ENCODE assay signal across 35 mouse cellular contexts in the genomic region with DNA sequence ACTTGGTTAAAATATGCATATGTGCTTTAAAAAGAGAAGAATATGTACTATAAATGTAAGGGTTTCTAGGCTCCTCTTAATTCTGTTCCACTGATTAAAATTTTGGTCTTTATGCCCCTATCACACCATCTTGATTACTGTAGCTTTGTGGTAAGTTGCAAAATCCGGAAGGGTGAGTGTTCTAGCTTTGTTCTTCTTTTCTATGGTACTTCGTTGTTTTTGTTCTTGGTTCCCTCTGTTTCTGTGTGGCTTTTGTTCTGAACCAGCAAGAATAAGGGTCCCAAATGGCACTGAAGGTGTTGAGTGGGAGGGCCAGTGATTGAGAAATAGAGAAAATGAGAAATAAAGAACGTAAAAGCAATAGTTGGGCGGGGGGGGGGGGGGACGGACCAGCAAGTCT. TPM values are rescaled to one million over a fixed set of nuclear protein-coding genes. Genes with fewer than 3 reads are reported as not detected.
DNase-seq lines count a peak whose midpoint lies in the region; ATAC-seq and TF ChIP-seq lines count a peak whose summit lies in the region.
"Had no signal": no experiment of that assay in that cellular context is flagged by ENCODE, and none has a peak within 500 bp of the region (broad histone marks: within the 10 kb centered on the region; RNA-seq: fewer than 3 reads in every experiment).

No protein-coding gene starts in this region.

- H3K4me2 ChIP-seq in lung, postnatal 0 days (replicated peaks; ENCODE audit: low read depth, low read length) = no peak overlapping the region
- no peak overlapping the region for H3K4me2 ChIP-seq in neural tube, embryonic 15.5 days
- H3K4me2 ChIP-seq: embryonic facial prominence, embryonic 13.5 days; forebrain, embryonic 12.5 days; forebrain, embryonic 15.5 days; heart, embryonic 12.5 days; heart, embryonic 15.5 days; hindbrain, embryonic 13.5 days had no signal

- no peak overlapping the region for H3K9ac ChIP-seq in lung, postnatal 0 days (replicated peaks; ENCODE audit: low read depth)
- H3K9ac ChIP-seq in neural tube, embryonic 15.5 days (replicated peaks) = no peak overlapping the region
- H3K9ac ChIP-seq in heart, adult 2 months (ENCODE audit: low read depth, low read length) = no peak overlapping the region
- H3K9ac ChIP-seq: embryonic facial prominence, embryonic 13.5 days; forebrain, embryonic 12.5 days; forebrain, embryonic 15.5 days; heart, embryonic 12.5 days; heart, embryonic 15.5 days; hindbrain, embryonic 13.5 days had no signal

- no peak for TF ChIP-seq POLR2A in heart, adult 2 months (IDR thresholded peaks at IDR 0.05; ENCODE audit: insufficient read depth, low read depth, low read length)

- no peaks in the 10 kb centered on the region for H3K36me3 ChIP-seq in lung, postnatal 0 days (ENCODE audit: insufficient read depth, low read length)
- no peaks in the 10 kb centered on the region for H3K36me3 ChIP-seq in neural tube, embryonic 15.5 days
- H3K36me3 ChIP-seq in heart, adult 2 months (ENCODE audit: control insufficient read depth, insufficient read depth, low read length) = no peaks in the 10 kb centered on the region
- H3K36me3 ChIP-seq: embryonic facial prominence, embryonic 10.5 days; embryonic facial prominence, embryonic 13.5 days; forebrain, embryonic 12.5 days; forebrain, embryonic 15.5 days; heart, embryonic 12.5 days; heart, embryonic 15.5 days; hindbrain, embryonic 10.5 days; hindbrain, embryonic 13.5 days had no signal

- H3K27me3 ChIP-seq in lung, postnatal 0 days (replicated peaks; ENCODE audit: insufficient read depth, low read length) = no peaks in the 10 kb centered on the region
- H3K27me3 ChIP-seq in neural tube, embryonic 15.5 days (replicated peaks) = no peaks in the 10 kb centered on the region
- no peaks in the 10 kb centered on the region for H3K27me3 ChIP-seq in heart, adult 2 months (ENCODE audit: control insufficient read depth, insufficient read depth, low read length)
- H3K27me3 ChIP-seq: embryonic facial prominence, embryonic 13.5 days; forebrain, embryonic 12.5 days; forebrain, embryonic 15.5 days; heart, embryonic 12.5 days; heart, embryonic 15.5 days; hindbrain, embryonic 13.5 days had no signal

- H3K9me3 ChIP-seq in lung, postnatal 0 days (ENCODE audit: low read length) = no peaks in the 10 kb centered on the region
- no peaks in the 10 kb centered on the region for H3K9me3 ChIP-seq in neural tube, embryonic 15.5 days (replicated peaks)
- H3K9me3 ChIP-seq: embryonic facial prominence, embryonic 10.5 days; embryonic facial prominence, embryonic 13.5 days; forebrain, embryonic 12.5 days; forebrain, embryonic 15.5 days; heart, embryonic 12.5 days; heart, embryonic 15.5 days; hindbrain, embryonic 10.5 days; hindbrain, embryonic 13.5 days had no signal

- no peaks in the 10 kb centered on the region for H3K4me1 ChIP-seq in lung, postnatal 0 days (ENCODE audit: insufficient read depth, low read depth, low read length)
- no peaks in the 10 kb centered on the region for H3K4me1 ChIP-seq in neural tube, embryonic 15.5 days
- H3K4me1 ChIP-seq in heart, adult 2 months (ENCODE audit: control insufficient read depth, insufficient read depth, low read length) = peaks cover 3% of the 10 kb centered on the region
- H3K4me1 ChIP-seq: embryonic facial prominence, embryonic 10.5 days; embryonic facial prominence, embryonic 13.5 days; forebrain, embryonic 12.5 days; forebrain, embryonic 15.5 days; heart, embryonic 12.5 days; heart, embryonic 15.5 days; hindbrain, embryonic 10.5 days; hindbrain, embryonic 13.5 days had no signal

- TF ChIP-seq CTCF in lung, postnatal 0 days (IDR thresholded peaks at IDR 0.05) = no peak
- TF ChIP-seq CTCF in heart, adult 2 months (IDR thresholded peaks at IDR 0.05) = no peak

- no peak for ATAC-seq in lung, postnatal 0 days
- ATAC-seq in common myeloid progenitor, adult 5-6 weeks (replicated peaks; ENCODE audit: low read depth, poor library complexity, severe bottlenecking) = peak; percentile 71
- peak; percentile 73 for ATAC-seq in megakaryocyte, adult 5-6 weeks (ENCODE audit: poor library complexity, severe bottlenecking)
- no peak for ATAC-seq in neural tube, embryonic 15.5 days (ENCODE audit: low FRiP score)
- ATAC-seq: CD4-positive, CD25-positive, alpha-beta regulatory T cell, adult 4 months; forebrain, embryonic 15.5 days; hindbrain, embryonic 16.5 days had no signal

- WGBS in lung, postnatal 0 days = 58% methylated on average over 5 of the region's 5 CpGs
- WGBS in neural tube, embryonic 15.5 days = 56% methylated on average over 5 of the region's 5 CpGs
- 68% methylated on average over 5 of the region's 5 CpGs for WGBS in heart, adult 2 months

- no peak overlapping the region for H3K4me3 ChIP-seq in lung, postnatal 0 days (ENCODE audit: low read depth, low read length)
- no peak overlapping the region for H3K4me3 ChIP-seq in neural tube, embryonic 15.5 days (replicated peaks)
- no peak overlapping the region for H3K4me3 ChIP-seq in heart, adult 2 months
- H3K4me3 ChIP-seq: embryonic facial prominence, embryonic 10.5 days; embryonic facial prominence, embryonic 13.5 days; erythroblast, embryonic 14.5 days; forebrain, embryonic 12.5 days; forebrain, embryonic 15.5 days; heart, embryonic 12.5 days; heart, embryonic 15.5 days; hindbrain, embryonic 10.5 days; hindbrain, embryonic 13.5 days had no signal

- no peak overlapping the region for H3K27ac ChIP-seq in lung, postnatal 0 days (ENCODE audit: low read length)
- no peak overlapping the region for H3K27ac ChIP-seq in neural tube, embryonic 15.5 days (replicated peaks)
- no peak overlapping the region for H3K27ac ChIP-seq in heart, adult 2 months
- H3K27ac ChIP-seq: embryonic facial prominence, embryonic 10.5 days; embryonic facial prominence, embryonic 13.5 days; forebrain, embryonic 12.5 days; forebrain, embryonic 15.5 days; heart, embryonic 15.5 days; hindbrain, embryonic 10.5 days; hindbrain, embryonic 13.5 days had no signal

- H3K79me2 ChIP-seq in heart, adult 2 months (replicated peaks; ENCODE audit: control insufficient read depth, insufficient read depth, low read length) = no peaks in the 10 kb centered on the region

- intact Hi-C loops in heart, adult 2 months (cut with DNase I) = no loop called here

- no peak for TF ChIP-seq EP300 in lung, postnatal 0 days (IDR thresholded peaks at IDR 0.05)
- no peak for TF ChIP-seq EP300 in heart, adult 2 months (IDR thresholded peaks at IDR 0.05; ENCODE audit: insufficient read depth, low read depth, low read length)

- peak; percentile 40 for DNase-seq in lung, postnatal 36 days
- DNase-seq in lung, postnatal 0 days (ENCODE audit: low spot score) = no peak
- no peak for DNase-seq in urinary bladder, postnatal 10 days (ENCODE audit: low spot score)
- no peak for DNase-seq in heart, adult 2 months
- DNase-seq: adrenal gland, postnatal 10 days; adrenal gland, postnatal 36 days; cerebellum, adult 11 months; cerebellum, adult 2 months; cerebellum, adult 9-11 months; cerebellum, postnatal 25 days; embryo, embryonic 11 days; gastrocnemius, postnatal 10 days; gastrocnemius, postnatal 36 days; heart, adult 11 months; heart, postnatal 10 days; heart, postnatal 36 days had no signal

RNA-seq across cellular contexts. Expression of gene Ccl6, which starts 25.4 kb away (rescaled TPM):
- 413 and 421 TPM in 2 replicates for polyA plus RNA-seq in lung, postnatal 0 days (2015; fragmentation: Nextera tagmentation; extraction: Ambion mirVana)
- 1.8 and 2.1 TPM in 2 replicates for total RNA-seq in common myeloid progenitor, adult 5-6 weeks (2017)
- 916 and 950 TPM in 2 replicates for total RNA-seq in megakaryocyte, adult 5-6 weeks (2015)
- 592 and 639 TPM in 2 replicates for total RNA-seq in megakaryocyte, adult 5-6 weeks (2017)
- 2.8 and 4.4 TPM in 2 replicates for polyA plus RNA-seq in neural tube, embryonic 15.5 days (2015; fragmentation: Nextera tagmentation; extraction: Ambion mirVana)
- 10 to 100 TPM; 21.5 to 25.4 TPM for total RNA-seq in heart, adult 2 months (2021)
- 13.0 and 14.1 TPM in 2 replicates for polyA plus RNA-seq in heart, adult 2 months (2012; rRNA removed)
- polyA plus RNA-seq: C2C12; CD4-positive, CD25-positive, alpha-beta regulatory T cell, adult 4 months; erythroblast, embryonic 14.5 days had no signal

RNA-seq across cellular contexts. Expression of gene Rpl9-ps1, which starts 27.2 kb away (rescaled TPM):
- not detected in 2 replicates for polyA plus RNA-seq in lung, postnatal 0 days (2015; fragmentation: Nextera tagmentation; extraction: Ambion mirVana)
- total RNA-seq in common myeloid progenitor, adult 5-6 weeks (2017) = 1.2 and 3.2 TPM in 2 replicates
- total RNA-seq in megakaryocyte, adult 5-6 weeks (2015) = 1.0 TPM in 1 of 2 replicates, not detected in the other
- not detected in 2 replicates for total RNA-seq in megakaryocyte, adult 5-6 weeks (2017)
- polyA plus RNA-seq in neural tube, embryonic 15.5 days (2015; fragmentation: Nextera tagmentation; extraction: Ambion mirVana) = not detected in 2 replicates
- not detected for total RNA-seq in heart, adult 2 months (2021)
- polyA plus RNA-seq in heart, adult 2 months (2012; rRNA removed) = not detected in 2 replicates
- total RNA-seq: adrenal gland, adult 18-20 months; adrenal gland, postnatal 10 days; adrenal gland, postnatal 36 days; ES-E14; gastrocnemius, adult 18-20 months; gastrocnemius, postnatal 10 days; gastrocnemius, postnatal 36 days; heart, postnatal 10 days; heart, postnatal 36 days had no signal
- polyA plus RNA-seq: C2C12; CD4-positive, CD25-positive, alpha-beta regulatory T cell, adult 4 months; cerebellum, adult 2 months; cortical plate, adult 2 months; embryonic facial prominence, embryonic 10.5 days; embryonic facial prominence, embryonic 13.5 days; erythroblast, embryonic 14.5 days; forebrain, embryonic 12.5 days; forebrain, embryonic 15.5 days; heart, embryonic 12.5 days; heart, embryonic 15.5 days; hindbrain, embryonic 10.5 days; hindbrain, embryonic 13.5 days; hindbrain, embryonic 16.5 days had no signal

RNA-seq across cellular contexts. Expression of gene Ccl3, which starts 30.9 kb away (rescaled TPM):
- polyA plus RNA-seq in lung, postnatal 0 days (2015; fragmentation: Nextera tagmentation; extraction: Ambion mirVana) = 3.6 and 11.2 TPM in 2 replicates
- 183 and 212 TPM in 2 replicates for total RNA-seq in common myeloid progenitor, adult 5-6 weeks (2017)
- 299 and 403 TPM in 2 replicates for total RNA-seq in megakaryocyte, adult 5-6 weeks (2015)
- total RNA-seq in megakaryocyte, adult 5-6 weeks (2017) = 184 and 222 TPM in 2 replicates
- polyA plus RNA-seq in neural tube, embryonic 15.5 days (2015; fragmentation: Nextera tagmentation; extraction: Ambion mirVana) = 0.91 and 1.9 TPM in 2 replicates
- total RNA-seq in heart, adult 2 months (2021) = not detected
- polyA plus RNA-seq in heart, adult 2 months (2012; rRNA removed) = 0.59 and 0.92 TPM in 2 replicates
- total RNA-seq: adrenal gland, postnatal 36 days; gastrocnemius, adult 18-20 months; gastrocnemius, postnatal 10 days; gastrocnemius, postnatal 36 days; heart, postnatal 36 days had no signal
- polyA plus RNA-seq: C2C12; CD4-positive, CD25-positive, alpha-beta regulatory T cell, adult 4 months had no signal

RNA-seq across cellular contexts. Expression of gene Ccl9, which starts 39.8 kb away (rescaled TPM):
- polyA plus RNA-seq in lung, postnatal 0 days (2015; fragmentation: Nextera tagmentation; extraction: Ambion mirVana) = 29.8 and 36.6 TPM in 2 replicates
- total RNA-seq in common myeloid progenitor, adult 5-6 weeks (2017) = 81.3 and 91.6 TPM in 2 replicates
- total RNA-seq in megakaryocyte, adult 5-6 weeks (2015) = 447 and 459 TPM in 2 replicates
- total RNA-seq in megakaryocyte, adult 5-6 weeks (2017) = 282 and 303 TPM in 2 replicates
- 2.7 and 4.5 TPM in 2 replicates for polyA plus RNA-seq in neural tube, embryonic 15.5 days (2015; fragmentation: Nextera tagmentation; extraction: Ambion mirVana)
- total RNA-seq in heart, adult 2 months (2021) = 10 to 100 TPM; 12.6 to 13.7 TPM
- 4.3 and 6.7 TPM in 2 replicates for polyA plus RNA-seq in heart, adult 2 months (2012; rRNA removed)
- polyA plus RNA-seq: CD4-positive, CD25-positive, alpha-beta regulatory T cell, adult 4 months; erythroblast, embryonic 14.5 days had no signal

RNA-seq across cellular contexts. Expression of gene Ccl4, which starts 44.1 kb away (rescaled TPM):
- polyA plus RNA-seq in lung, postnatal 0 days (2015; fragmentation: Nextera tagmentation; extraction: Ambion mirVana) = 1.7 and 15.8 TPM in 2 replicates
- 55.0 and 99.0 TPM in 2 replicates for total RNA-seq in common myeloid progenitor, adult 5-6 weeks (2017)
- 36.0 and 59.5 TPM in 2 replicates for total RNA-seq in megakaryocyte, adult 5-6 weeks (2015)
- 36.2 and 51.5 TPM in 2 replicates for total RNA-seq in megakaryocyte, adult 5-6 weeks (2017)
- polyA plus RNA-seq in neural tube, embryonic 15.5 days (2015; fragmentation: Nextera tagmentation; extraction: Ambion mirVana) = 1.1 and 1.5 TPM in 2 replicates
- not detected for total RNA-seq in heart, adult 2 months (2021)
- polyA plus RNA-seq in heart, adult 2 months (2012; rRNA removed) = 0.61 and 1.00 TPM in 2 replicates
- total RNA-seq: adrenal gland, adult 18-20 months; adrenal gland, postnatal 10 days; ES-E14; gastrocnemius, adult 18-20 months; gastrocnemius, postnatal 10 days; gastrocnemius, postnatal 36 days; heart, postnatal 10 days; heart, postnatal 36 days had no signal
- polyA plus RNA-seq: C2C12; erythroblast, embryonic 14.5 days; forebrain, embryonic 12.5 days had no signal

Comparison
In these comparisons a context has a peak if more than half of its experiments do, and no peak if none do; other contexts are left out.
1. ATAC-seq: peak in common myeloid progenitor, adult 5-6 weeks (single experiment) and megakaryocyte, adult 5-6 weeks (single experiment); none in lung, postnatal 0 days (single experiment) and neural tube, embryonic 15.5 days (single experiment).
2. RNA of gene Ccl6, which starts 25.4 kb away (total RNA-seq): 592 to 950 TPM in megakaryocyte, adult 5-6 weeks; 21.5 to 25.4 TPM in heart, adult 2 months and 1.8 to 2.1 TPM in common myeloid progenitor, adult 5-6 weeks; every median in the first group is over 10 times any median in the second.
3. RNA of gene Ccl3, which starts 30.9 kb away (total RNA-seq): 184 to 403 TPM in megakaryocyte, adult 5-6 weeks and 183 to 212 TPM in common myeloid progenitor, adult 5-6 weeks; not detected in heart, adult 2 months; every median in the first group is over 100 times any median in the second.